Mouse (Mus musculus): Measurements from ENCODE around the gene Palm. TPM values are rescaled to one million over a fixed set of nuclear protein-coding genes. Genes with fewer than 3 reads are reported as not detected.

Palm gene
- total RNA-seq, 2 experiments from 2014 or later: 43.4 to 65.3 TPM

Other genes starting within 250 kb of the Palm start
Only the 30 nearest of the 34 such genes appear.
- gene C2cd4c, start 179.5 kb upstream of the Palm start, total RNA-seq (2015): not detected in 2 replicates
- not detected in 2 replicates for gene C2cd4c, start 179.5 kb upstream of the Palm start, total RNA-seq (2017)
- not detected in 2 replicates for gene Shc2, start 155.7 kb upstream of the Palm start, total RNA-seq (2015)
- gene Shc2, start 155.7 kb upstream of the Palm start, total RNA-seq (2017): not detected in 2 replicates
- gene Odf3l2, start 147.8 kb upstream of the Palm start, total RNA-seq (2015): not detected in 2 replicates
- gene Odf3l2, start 147.8 kb upstream of the Palm start, total RNA-seq (2017): not detected in 2 replicates
- gene Madcam1, start 129.0 kb upstream of the Palm start, total RNA-seq (2015): not detected in 2 replicates
- not detected in 2 replicates for gene Madcam1, start 129.0 kb upstream of the Palm start, total RNA-seq (2017)
- 8.3 and 10.2 TPM in 2 replicates for gene Tpgs1, start 124.2 kb upstream of the Palm start, total RNA-seq (2015)
- gene Tpgs1, start 124.2 kb upstream of the Palm start, total RNA-seq (2017): 8.2 and 10.4 TPM in 2 replicates
- 69.2 and 79.0 TPM in 2 replicates for gene Cdc34, start 111.4 kb upstream of the Palm start, total RNA-seq (2015)
- 154 and 169 TPM in 2 replicates for gene Cdc34, start 111.4 kb upstream of the Palm start, total RNA-seq (2017)
- 0.29 and 0.49 TPM in 2 replicates for gene Gzmm, start 104.6 kb upstream of the Palm start, total RNA-seq (2015)
- 1.1 and 2.8 TPM in 2 replicates for gene Gzmm, start 104.6 kb upstream of the Palm start, total RNA-seq (2017)
- 441 and 471 TPM in 2 replicates for gene Bsg, start 89.1 kb upstream of the Palm start, total RNA-seq (2015)
- gene Bsg, start 89.1 kb upstream of the Palm start, total RNA-seq (2017): 272 TPM in 2 replicates
- gene Hcn2, start 76.9 kb upstream of the Palm start, total RNA-seq (2015): not detected in 2 replicates
- not detected in 2 replicates for gene Hcn2, start 76.9 kb upstream of the Palm start, total RNA-seq (2017)
- 36.9 and 46.9 TPM in 2 replicates for gene Polrmt, start 47.0 kb upstream of the Palm start, total RNA-seq (2015)
- 10.8 and 14.6 TPM in 2 replicates for gene Polrmt, start 47.0 kb upstream of the Palm start, total RNA-seq (2017)
- gene Fgf22, start 38.5 kb upstream of the Palm start, total RNA-seq (2015): not detected in 2 replicates
- gene Fgf22, start 38.5 kb upstream of the Palm start, total RNA-seq (2017): not detected in 2 replicates
- gene Rnf126, start 26.6 kb upstream of the Palm start, total RNA-seq (2015): 55.6 and 63.0 TPM in 2 replicates
- gene Rnf126, start 26.6 kb upstream of the Palm start, total RNA-seq (2017): 18.4 and 20.2 TPM in 2 replicates
- gene Fstl3, start 16.3 kb upstream of the Palm start, total RNA-seq (2015): 1.6 and 2.7 TPM in 2 replicates
- 1.3 and 3.6 TPM in 2 replicates for gene Fstl3, start 16.3 kb upstream of the Palm start, total RNA-seq (2017)
- 160 and 189 TPM in 2 replicates for gene Prss57, start 2.6 kb upstream of the Palm start, total RNA-seq (2015)
- 95.1 and 100.0 TPM in 2 replicates for gene Prss57, start 2.6 kb upstream of the Palm start, total RNA-seq (2017)
- not detected in 2 replicates for gene Misp, start 27.4 kb downstream of the Palm start, total RNA-seq (2015)
- 0.58 TPM in 1 of 2 replicates, not detected in the other for gene Misp, start 27.4 kb downstream of the Palm start, total RNA-seq (2017)
- 218 and 262 TPM in 2 replicates for gene Ptbp1, start 60.9 kb downstream of the Palm start, total RNA-seq (2015)
- 172 and 187 TPM in 2 replicates for gene Ptbp1, start 60.9 kb downstream of the Palm start, total RNA-seq (2017)
- 3,382 and 3,510 TPM in 2 replicates for gene Prtn3, start 80.9 kb downstream of the Palm start, total RNA-seq (2015)
- 738 and 1,001 TPM in 2 replicates for gene Prtn3, start 80.9 kb downstream of the Palm start, total RNA-seq (2017)
- gene Plppr3, start 81.1 kb downstream of the Palm start, total RNA-seq (2015): 39.0 and 41.2 TPM in 2 replicates
- gene Plppr3, start 81.1 kb downstream of the Palm start, total RNA-seq (2017): 93.9 and 96.9 TPM in 2 replicates
- gene Elane, start 92.7 kb downstream of the Palm start, total RNA-seq (2015): 6,143 and 8,228 TPM in 2 replicates
- gene Elane, start 92.7 kb downstream of the Palm start, total RNA-seq (2017): 2,359 and 2,989 TPM in 2 replicates
- 0.49 and 0.56 TPM in 2 replicates for gene Cfd, start 97.3 kb downstream of the Palm start, total RNA-seq (2015)
- 1.2 TPM in 1 of 2 replicates, not detected in the other for gene Cfd, start 97.3 kb downstream of the Palm start, total RNA-seq (2017)
- 13.9 and 14.4 TPM in 2 replicates for gene Med16, start 115.4 kb downstream of the Palm start, total RNA-seq (2015)
- 22.1 and 24.8 TPM in 2 replicates for gene Med16, start 115.4 kb downstream of the Palm start, total RNA-seq (2017)
- gene Gm26602, start 117.3 kb downstream of the Palm start, total RNA-seq (2015): not detected in 2 replicates
- gene Gm26602, start 117.3 kb downstream of the Palm start, total RNA-seq (2017): not detected in 2 replicates
- gene Kiss1r, start 123.4 kb downstream of the Palm start, total RNA-seq (2015): 0.15 TPM in 2 replicates
- 0.25 and 1.3 TPM in 2 replicates for gene Kiss1r, start 123.4 kb downstream of the Palm start, total RNA-seq (2017)
- 72.3 and 78.7 TPM in 2 replicates for gene R3hdm4, start 127.6 kb downstream of the Palm start, total RNA-seq (2015)
- 35.1 and 50.7 TPM in 2 replicates for gene R3hdm4, start 127.6 kb downstream of the Palm start, total RNA-seq (2017)
- 19.9 and 21.6 TPM in 2 replicates for gene Arid3a, start 133.5 kb downstream of the Palm start, total RNA-seq (2015)
- 31.0 and 32.2 TPM in 2 replicates for gene Arid3a, start 133.5 kb downstream of the Palm start, total RNA-seq (2017)
- gene Wdr18, start 166.6 kb downstream of the Palm start, total RNA-seq (2015): 36.8 and 57.4 TPM in 2 replicates
- 24.6 and 29.7 TPM in 2 replicates for gene Wdr18, start 166.6 kb downstream of the Palm start, total RNA-seq (2017)
- gene Grin3b, start 177.1 kb downstream of the Palm start, total RNA-seq (2015): not detected in 2 replicates
- not detected in 2 replicates for gene Grin3b, start 177.1 kb downstream of the Palm start, total RNA-seq (2017)
- gene Tmem259, start 190.8 kb downstream of the Palm start, total RNA-seq (2015): 38.9 and 44.2 TPM in 2 replicates
- gene Tmem259, start 190.8 kb downstream of the Palm start, total RNA-seq (2017): 44.6 and 54.8 TPM in 2 replicates
- gene Cnn2, start 195.0 kb downstream of the Palm start, total RNA-seq (2015): 50.5 and 52.8 TPM in 2 replicates
- 73.3 and 84.1 TPM in 2 replicates for gene Cnn2, start 195.0 kb downstream of the Palm start, total RNA-seq (2017)
- 15.4 and 15.8 TPM in 2 replicates for gene Abca7, start 202.9 kb downstream of the Palm start, total RNA-seq (2015)
- gene Abca7, start 202.9 kb downstream of the Palm start, total RNA-seq (2017): 17.0 and 17.5 TPM in 2 replicates